Mouse (Mus musculus) right cerebral cortex, postnatal 10 days (tissue): ENCODE results near the gene Fezf1.

Experiments
- DNase-seq, 2 experiments: peaks; one replicate each; pipeline ENCODE4 v3.0.0; 2021; ENCODE audit warnings: low spot score in 2 of 2

Gene Fezf1

DNA sequence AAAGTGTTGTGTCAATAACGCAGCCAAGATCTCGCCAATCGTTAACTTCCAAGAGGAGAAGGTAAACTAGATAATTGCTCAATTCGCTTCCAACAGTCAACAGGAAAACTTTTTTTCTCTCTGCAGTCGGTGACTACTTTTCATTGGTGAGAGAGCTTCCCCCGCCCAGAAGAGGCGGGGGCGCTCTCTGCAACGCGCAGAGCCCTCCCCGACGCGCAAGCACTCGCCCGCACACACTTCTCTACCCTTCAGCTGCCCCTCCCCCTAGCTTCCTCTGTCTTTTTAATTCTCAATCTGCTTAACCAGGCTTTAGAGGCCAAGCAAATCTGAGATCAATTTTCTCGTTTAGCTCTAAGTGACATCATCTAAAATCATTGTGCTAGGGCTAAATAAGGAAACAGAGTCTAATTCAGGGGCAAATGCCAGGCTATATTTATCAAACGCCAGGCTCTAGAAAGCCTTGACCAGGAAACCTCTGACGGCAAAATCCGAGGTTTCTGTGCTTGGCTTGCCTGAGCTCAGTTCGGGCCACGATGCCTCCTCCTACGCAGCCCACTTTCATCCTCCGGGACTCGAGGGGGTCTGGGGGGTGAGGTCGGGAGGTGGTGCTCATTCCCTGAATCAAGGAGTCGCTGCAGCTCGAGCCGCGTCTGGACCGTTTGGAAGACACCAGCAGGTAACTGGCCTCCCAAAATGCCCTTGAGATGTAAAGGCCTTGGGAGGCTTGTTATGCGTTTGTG lies at the start of gene Fezf1:
Gene Fezf1, minus strand, starts transcription at position 50 of the 740 bp plus-strand sequence.
- no peak for DNase-seq

GRCm38 (mm10) chr6:23294685-23295084 lies 46.5 kb upstream of the Fezf1 start:
- no peak for DNase-seq

- no peak for DNase-seq
These were observed 40.6 kb upstream of the Fezf1 start for GRCm38 (mm10) chr6:23288752-23289151.

DNA sequence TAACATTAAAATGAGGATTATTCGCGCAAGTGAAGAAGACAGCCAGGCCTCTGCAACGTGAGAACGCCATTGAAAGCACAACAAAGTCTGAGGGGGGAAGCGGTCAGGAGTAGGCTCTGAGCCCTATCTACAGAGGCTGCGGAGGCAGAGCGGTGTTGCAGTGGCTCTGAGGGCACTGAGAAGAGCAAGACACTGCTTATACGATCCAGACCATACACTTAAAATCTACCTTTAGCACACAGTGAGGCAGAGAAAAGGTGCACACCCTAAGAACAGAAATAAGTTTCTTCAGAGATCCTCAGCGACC lies 33.3 kb upstream of the Fezf1 start:
- no peak for DNase-seq

DNA sequence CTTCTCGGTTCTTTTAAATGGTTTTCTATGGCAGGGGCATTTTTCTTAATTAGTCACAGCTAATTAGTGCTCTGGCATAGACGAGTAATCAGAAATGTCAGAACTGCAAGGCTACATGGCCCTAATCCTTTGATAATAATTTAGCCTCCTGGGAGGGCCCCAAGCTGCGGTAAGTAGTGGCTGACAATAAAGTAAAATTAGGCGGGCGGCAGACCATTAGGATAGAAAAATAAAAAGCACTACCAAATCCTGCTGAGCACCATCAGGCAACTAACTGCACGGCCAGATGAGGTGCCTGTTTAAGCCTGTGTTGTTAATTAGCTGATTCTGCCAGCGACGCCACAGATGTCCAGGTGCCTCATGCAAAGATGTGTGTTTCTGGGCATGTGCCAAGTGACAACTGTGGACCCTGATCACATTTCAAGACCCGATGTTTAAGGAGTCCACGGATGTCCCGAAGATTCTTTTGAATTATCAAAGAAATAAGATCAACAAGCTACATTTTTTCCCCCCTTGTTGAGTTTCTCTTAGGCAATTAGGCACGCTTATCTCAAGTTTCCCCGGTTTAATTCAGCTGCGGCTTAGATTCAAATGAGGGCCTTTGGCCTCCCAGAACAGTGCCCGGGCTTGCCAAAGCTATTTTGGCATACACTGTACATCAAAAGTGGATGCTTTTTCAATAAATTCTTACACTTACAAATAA lies 32.8 kb upstream of the Fezf1 start:
- DNase-seq: no peak

DNA sequence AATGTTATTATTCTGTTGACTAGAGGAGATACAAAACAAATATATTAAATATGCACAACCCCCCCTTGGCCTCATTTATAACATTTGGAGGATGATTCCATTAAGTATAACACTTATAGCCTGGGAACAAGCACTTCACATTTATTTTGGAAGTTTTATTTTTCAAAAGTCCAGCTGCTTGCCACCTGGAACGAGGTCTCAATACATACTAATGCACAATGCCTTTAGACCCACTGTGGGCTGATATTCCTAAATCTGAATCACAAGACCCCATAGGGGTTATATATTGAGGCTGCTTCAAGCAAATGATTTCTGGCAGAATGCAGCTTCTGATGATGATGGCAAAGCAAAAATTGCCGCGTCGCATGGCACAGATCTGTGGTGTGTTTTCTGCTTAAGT lies 25.3 kb upstream of the Fezf1 start:
- DNase-seq: no peak

GRCm38 (mm10) chr6:23272979-23273378 lies 24.8 kb upstream of the Fezf1 start:
- no peak for DNase-seq

GRCm38 (mm10) chr6:23272542-23272941 lies 24.4 kb upstream of the Fezf1 start:
- DNase-seq: no peak

DNA sequence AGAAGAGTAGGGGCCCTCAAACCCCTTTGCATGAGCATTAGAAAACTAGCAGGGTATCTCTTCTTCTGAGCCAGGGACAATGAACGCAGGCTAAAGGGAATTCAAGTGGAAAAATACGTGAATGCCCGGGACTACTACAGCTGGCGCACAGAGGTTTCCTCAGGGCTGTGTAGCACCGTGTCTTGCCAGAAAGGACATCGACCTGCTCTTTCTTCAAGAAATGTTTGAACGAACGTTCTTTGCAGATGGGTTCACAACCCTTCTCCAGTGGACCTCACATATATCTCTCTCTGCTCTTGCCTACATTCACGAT lies 12.5 kb upstream of the Fezf1 start:
- no peak for DNase-seq

DNA sequence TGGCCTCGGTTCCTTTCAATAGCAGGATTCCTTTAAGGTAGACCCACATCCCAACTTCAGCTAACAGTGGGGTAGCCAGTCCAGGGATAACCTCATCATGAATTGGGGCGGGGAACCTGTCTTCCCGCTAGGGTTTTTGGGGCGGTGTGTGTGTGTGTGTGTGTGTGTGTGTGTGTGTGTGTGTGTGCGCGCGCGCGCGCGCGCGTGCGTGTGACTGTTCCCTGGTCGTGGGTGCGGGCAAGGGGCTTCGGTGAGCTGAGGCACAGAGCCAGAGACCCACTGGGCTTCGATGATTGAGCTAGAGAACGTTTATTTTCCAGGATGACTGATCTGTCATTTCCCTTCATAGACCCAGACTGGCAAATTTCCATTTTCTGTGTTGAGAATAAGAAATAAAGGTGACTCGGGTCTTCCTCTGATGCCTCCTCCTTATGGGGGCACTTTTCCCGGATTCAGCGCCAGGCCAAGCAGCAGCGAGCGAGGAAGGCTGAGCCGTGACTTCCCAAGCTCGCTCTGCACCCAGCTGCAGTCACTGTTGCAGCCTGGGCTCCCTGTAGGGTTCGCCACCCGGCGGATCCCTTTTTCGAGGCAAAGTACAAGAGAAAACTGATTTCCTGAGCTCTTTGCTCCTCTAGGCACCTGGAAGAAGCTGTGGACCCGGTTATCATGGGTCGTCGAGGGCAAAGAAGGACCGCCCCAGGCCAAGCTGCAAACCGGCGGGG lies 12.0 kb upstream of the Fezf1 start:
- DNase-seq: no peak

GRCm38 (mm10) chr6:23257981-23258380 lies 9.8 kb upstream of the Fezf1 start:
- no peak for DNase-seq

GRCm38 (mm10) chr6:23255161-23255560 lies 7.0 kb upstream of the Fezf1 start:
- no peak for DNase-seq

- DNase-seq: no peak
These were observed 6.5 kb upstream of the Fezf1 start for GRCm38 (mm10) chr6:23254644-23255043.

GRCm38 (mm10) chr6:23253353-23254311 lies 5.5 kb upstream of the Fezf1 start:
- no peak for DNase-seq

- DNase-seq: no peak
These were observed 4.3 kb upstream of the Fezf1 start for GRCm38 (mm10) chr6:23252196-23253135.

DNA sequence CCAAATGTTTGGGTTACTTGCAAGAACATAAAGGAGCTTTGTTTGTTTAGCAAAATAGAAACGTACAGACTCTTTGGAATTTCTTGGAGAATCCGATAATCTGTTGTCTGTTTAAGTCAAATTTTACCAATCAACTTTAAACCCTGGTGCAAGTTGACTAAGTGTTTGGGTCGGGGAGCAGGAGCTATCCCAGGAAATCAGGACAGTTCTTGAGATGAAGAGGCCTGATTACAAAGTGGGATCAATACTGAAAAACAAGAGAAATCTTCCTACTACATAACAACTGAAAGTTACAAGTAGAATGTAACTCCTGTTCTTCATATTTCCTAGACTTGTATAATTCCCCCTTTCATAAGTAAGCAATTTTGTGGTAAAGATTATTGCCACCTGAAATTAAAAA lies 3.3 kb upstream of the Fezf1 start:
- no peak for DNase-seq

- no peak for DNase-seq
These were observed 2.3 kb upstream of the Fezf1 start for GRCm38 (mm10) chr6:23250288-23250955.

DNA sequence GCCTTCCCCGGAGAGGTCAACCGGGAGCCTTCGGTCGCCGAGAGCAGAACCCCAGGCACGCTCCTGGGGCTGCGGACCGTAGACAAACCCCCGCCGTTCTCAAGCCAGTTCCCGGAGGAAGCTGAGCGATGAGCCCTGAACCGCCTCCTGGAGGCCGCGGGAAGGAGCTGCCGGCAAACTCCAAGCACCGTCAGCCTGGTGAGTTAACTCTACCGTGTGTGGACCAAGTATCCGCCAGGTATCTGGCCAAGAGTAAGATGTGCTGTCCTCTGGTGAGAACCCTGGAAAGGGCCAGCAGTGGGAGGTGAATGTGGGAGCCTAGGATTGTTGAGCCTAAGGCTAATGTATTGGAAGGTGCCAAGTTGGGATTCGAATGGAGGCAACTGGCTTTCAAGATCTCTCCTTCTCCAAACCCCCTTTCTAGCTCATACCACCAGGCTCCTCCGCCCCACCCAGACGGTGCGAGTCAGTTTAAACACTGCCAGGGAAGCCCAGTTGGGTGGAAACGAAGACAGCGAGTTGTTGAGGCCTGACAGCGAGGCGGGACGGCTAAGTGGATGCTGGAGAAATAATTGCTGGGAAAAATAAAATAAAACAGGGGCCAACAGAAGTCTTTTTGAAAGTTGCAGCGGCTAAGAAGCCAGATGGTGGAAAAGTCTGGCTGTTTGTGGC lies 1.6 kb upstream of the Fezf1 start:
- DNase-seq: no peak

DNA sequence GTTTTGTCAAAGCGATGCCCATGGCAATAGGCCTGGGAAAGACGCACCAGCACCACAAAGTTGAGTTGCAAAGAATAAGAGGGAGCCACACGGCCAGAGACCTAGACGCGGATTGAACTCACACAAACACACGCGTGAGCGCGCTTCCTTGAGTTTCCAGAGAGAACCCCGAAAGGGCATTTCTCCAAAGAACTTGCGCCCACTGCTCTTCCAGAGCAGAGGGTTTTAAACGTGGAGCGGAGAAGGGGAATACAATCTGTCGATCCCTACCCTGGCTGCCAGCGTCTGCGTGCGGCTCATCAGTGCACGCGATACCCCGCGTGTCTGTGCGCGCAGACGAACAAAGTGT lies 865 bp upstream of the Fezf1 start:
- DNase-seq: no peak
